Mouse (Mus musculus) spleen, adult 2 months (tissue): Measurements from ENCODE around the gene Ptprj.

Experiments
- CTCF ChIP-seq: fragments of 200-500 bp; IDR thresholded peaks from 2 replicates; pipeline ENCODE4 v1.5.1; 2011; ENCODE audit warnings: mild to moderate bottlenecking, inconsistent platforms; ENCODE audit not compliant: insufficient read depth, insufficient read length, insufficient replicate concordance; ENCODE audit errors: extremely low read depth
- POLR2A ChIP-seq: fragments of 200-500 bp; IDR thresholded peaks from 2 replicates; pipeline ENCODE4 v1.6.1; 2011; ENCODE audit warnings: low read depth, low read length, inconsistent platforms

DNA sequence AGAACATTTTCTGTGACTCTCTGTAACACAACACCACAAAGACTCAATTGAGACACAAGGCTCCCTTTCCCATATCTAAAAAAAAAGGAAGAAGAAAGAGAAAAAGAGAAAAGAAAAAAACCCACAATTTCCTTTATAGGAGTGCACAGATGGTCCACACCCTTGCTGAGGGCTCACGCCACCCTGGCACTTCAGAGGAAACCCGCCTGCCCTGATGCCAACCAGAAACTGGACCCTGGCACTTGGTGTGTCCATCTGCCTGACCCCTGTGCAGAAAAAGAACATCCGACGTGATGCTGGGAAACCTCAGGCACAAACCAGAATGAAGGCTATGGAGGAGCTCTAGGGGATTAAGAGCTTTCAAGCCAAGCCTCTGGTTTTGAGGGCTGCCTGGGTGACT, 43.2 kb downstream of the Ptprj start:
- TF ChIP-seq POLR2A (no peak), CTCF (no peak)
